Mouse (Mus musculus) kidney, adult 2 months (tissue): Measurements from ENCODE around the gene Acsf3. TPM values are rescaled to one million over a fixed set of nuclear protein-coding genes. Genes with fewer than 3 reads are reported as not detected.

Source experiments
- DNase-seq: peaks from one replicate; pipeline ENCODE4 v3.0.0; 2021
- H3K27ac ChIP-seq: fragments of 200-500 bp; 2 replicates; pipeline ENCODE4 v1.5.1; 2012; ENCODE audit warnings: low read depth, low read length, control low read depth, inconsistent platforms; ENCODE audit not compliant: insufficient read depth
- H3K27me3 ChIP-seq: fragments of 200-500 bp; replicated peaks from 2 replicates; pipeline ENCODE4 v1.6.1; 2012; ENCODE audit warnings: mild to moderate bottlenecking, moderate library complexity, low read length, inconsistent platforms; ENCODE audit not compliant: control insufficient read depth, insufficient read depth
- H3K36me3 ChIP-seq: fragments of 200-500 bp; 2 replicates; pipeline ENCODE4 v1.6.1; 2012; ENCODE audit warnings: mild to moderate bottlenecking, moderate library complexity, low read length, inconsistent platforms; ENCODE audit not compliant: control insufficient read depth, insufficient read depth
- H3K4me1 ChIP-seq: fragments of 200-500 bp; 2 replicates; pipeline ENCODE4 v1.6.1; 2011; ENCODE audit warnings: low read length; ENCODE audit not compliant: control insufficient read depth, insufficient read depth
- H3K4me3 ChIP-seq: fragments of 200-500 bp; 2 replicates; pipeline ENCODE4 v1.5.1; 2011; ENCODE audit warnings: mild to moderate bottlenecking, low read depth, low read length, control low read depth; ENCODE audit not compliant: insufficient read depth
- CTCF ChIP-seq: fragments of 200-500 bp; conservative IDR thresholded peaks from 2 replicates; pipeline ENCODE4 v1.5.1; 2011; ENCODE audit warnings: low read depth, mild to moderate bottlenecking, control low read depth, low read length, moderate library complexity, mixed read lengths; ENCODE audit not compliant: insufficient read depth, insufficient read length
- POLR2A ChIP-seq: fragments of 200-500 bp; IDR thresholded peaks from one replicate; pipeline ENCODE4 v1.6.1; 2011; ENCODE audit warnings: low read depth, low read length, control low read depth
- WGBS: fragments of 180-500 bp; shearing (Covaris S2); methylation state at CpG from one replicate; pipeline ENCODE4 v1.1.7; 2018; 5-methylcytosine and 5-hydroxymethylcytosine counted together
- polyA plus RNA-seq: library from polyadenylated mRNA; depleted of rRNA; stranded (reverse); fragments of >200 nt; gene quantifications from 2 replicates; pipeline ENCODE4 v1.2.3, GENCODE M21; 2012

Acsf3 gene
- polyA plus RNA-seq, 1 experiment = 73.9 TPM

- Histone ChIP-seq H3K4me3 (no peak overlapping the region), H3K4me1 (no peaks in the 10 kb centered on the region), H3K27me3 (no peaks in the 10 kb centered on the region), H3K27ac (no peak overlapping the region), H3K36me3 (no peaks in the 10 kb centered on the region)
- TF ChIP-seq CTCF (no peak), POLR2A (no peak)
- 66% methylated on average over 7 of the region's 7 CpGs for WGBS
- no peak for DNase-seq
Measured at GRCm38 (mm10) chr8:122814608-122815007, 39.3 kb downstream of the Acsf3 start.

GRCm38 (mm10) chr8:122816965-122817364, 41.7 kb downstream of the Acsf3 start:
- no peak for TF ChIP-seq POLR2A
- TF ChIP-seq CTCF = no peak
- Histone ChIP-seq H3K27me3 (no peaks in the 10 kb centered on the region), H3K4me1 (no peaks in the 10 kb centered on the region), H3K36me3 (no peaks in the 10 kb centered on the region), H3K27ac (no peak overlapping the region), H3K4me3 (no peak overlapping the region)
- 92% methylated on average over 6 of the region's 6 CpGs for WGBS
- no peak for DNase-seq

GRCm38 (mm10) chr8:122817724-122818496, 42.6 kb downstream of the Acsf3 start:
- H3K27ac ChIP-seq = no peak overlapping the region
- TF ChIP-seq POLR2A (no peak), CTCF (no peak)
- no peaks in the 10 kb centered on the region for H3K36me3 ChIP-seq
- H3K4me3 ChIP-seq = no peak overlapping the region
- WGBS = 61% methylated on average over 13 of the region's 13 CpGs
- H3K4me1 ChIP-seq = no peaks in the 10 kb centered on the region
- H3K27me3 ChIP-seq = no peaks in the 10 kb centered on the region
- no peak for DNase-seq

GRCm38 (mm10) chr8:122819776-122820175, 44.5 kb downstream of the Acsf3 start:
- no peaks in the 10 kb centered on the region for H3K27me3 ChIP-seq
- no peak overlapping the region for H3K4me3 ChIP-seq
- no peaks in the 10 kb centered on the region for H3K36me3 ChIP-seq
- TF ChIP-seq POLR2A = no peak
- TF ChIP-seq CTCF = no peak
- H3K27ac ChIP-seq = no peak overlapping the region
- DNase-seq = peak; percentile 28
- 30% methylated on average over 11 of the region's 11 CpGs for WGBS
- H3K4me1 ChIP-seq = peaks cover 5% of the 10 kb centered on the region; the same call in 1 of the 2 replicates

GRCm38 (mm10) chr8:122824571-122824970, 49.3 kb downstream of the Acsf3 start:
- Histone ChIP-seq H3K4me1 (peaks cover 12% of the 10 kb centered on the region), H3K27ac (peak overlapping the region; percentile 71), H3K4me3 (no peak overlapping the region), H3K36me3 (no peaks in the 10 kb centered on the region), H3K27me3 (no peaks in the 10 kb centered on the region)
- 50% methylated on average over 5 of the region's 5 CpGs for WGBS
- TF ChIP-seq POLR2A (no peak), CTCF (no peak)
- no peak for DNase-seq

- Histone ChIP-seq H3K27me3 (no peaks in the 10 kb centered on the region), H3K4me3 (no peak overlapping the region), H3K36me3 (no peaks in the 10 kb centered on the region), H3K27ac (peak overlapping the region; percentile 71), H3K4me1 (peaks cover 12% of the 10 kb centered on the region)
- TF ChIP-seq POLR2A = peak; percentile 36
- no peak for TF ChIP-seq CTCF
- whole genome bisulfite sequencing = 39% methylated on average over 9 of the region's 9 CpGs
- peak; percentile 90 for DNase-seq
Measured at GRCm38 (mm10) chr8:122824986-122825385, 49.7 kb downstream of the Acsf3 start.

- no peaks in the 10 kb centered on the region for H3K27me3 ChIP-seq
Measured at GRCm38 (mm10) chr8:122825408-122825807, 50.1 kb downstream of the Acsf3 start.

More at GRCm38 (mm10) chr8:122825408-122825807, 50.1 kb downstream of the Acsf3 start:
- no peak overlapping the region for H3K4me3 ChIP-seq
- DNase-seq = no peak
- TF ChIP-seq POLR2A (no peak), CTCF (no peak)
- WGBS = 68% methylated on average over 8 of the region's 8 CpGs
- peaks cover 12% of the 10 kb centered on the region for H3K4me1 ChIP-seq
- H3K27ac ChIP-seq = no peak overlapping the region; the same call in 1 of the 2 replicates
- H3K36me3 ChIP-seq = no peaks in the 10 kb centered on the region
